Mouse (Mus musculus): ENCODE data around the gene Pdss2. TPM values are rescaled to one million over a fixed set of nuclear protein-coding genes. Genes with fewer than 3 reads are reported as not detected.

Pdss2 gene
- polyA plus RNA-seq, 1 experiment from 2014 or later = 13.9 TPM

- Histone ChIP-seq H3K4me1 (ENCODE audit: control insufficient read depth, insufficient read depth, low read length) (0 out of 2 replicates have a peak, but pooled peaks cover 2% of the 10 kb centered on the region), H3K27ac (ENCODE audit: low read length) (no peak overlapping the region), H3K9me3 (replicated peaks; ENCODE audit: control insufficient read depth, low read length) (no peaks in the 10 kb centered on the region), H3K27me3 (ENCODE audit: control insufficient read depth, insufficient read depth, low read length) (no peaks in the 10 kb centered on the region), H3K4me2 (ENCODE audit: low read depth, low read length) (no peak overlapping the region), H3K9ac (ENCODE audit: low read length) (no peak overlapping the region), H3K4me3 (ENCODE audit: low read length) (no peak overlapping the region), H3K36me3 (ENCODE audit: control insufficient read depth, insufficient read depth) (no peaks in the 10 kb centered on the region)
- no peak for ATAC-seq (replicated peaks; ENCODE audit: extremely low read depth, insufficient read depth, low FRiP score)
- 35% methylated on average over 15 of the region's 15 CpGs for WGBS
Observed at GRCm38 (mm10) chr10:43331931-43332701, 110.8 kb downstream of the Pdss2 start.

- no peaks in the 10 kb centered on the region for H3K36me3 ChIP-seq (ENCODE audit: control insufficient read depth, insufficient read depth)
- no peaks in the 10 kb centered on the region for H3K27me3 ChIP-seq (ENCODE audit: control insufficient read depth, insufficient read depth, low read length)
- no peak for ATAC-seq (replicated peaks; ENCODE audit: extremely low read depth, insufficient read depth, low FRiP score)
- H3K4me2 ChIP-seq (ENCODE audit: low read depth, low read length) = no peak overlapping the region
- H3K27ac ChIP-seq (ENCODE audit: low read length) = no peak overlapping the region
- H3K4me3 ChIP-seq (ENCODE audit: low read length) = no peak overlapping the region
- H3K9ac ChIP-seq (ENCODE audit: low read length) = no peak overlapping the region
- WGBS = 37% methylated on average over 4 of the region's 4 CpGs
- peaks cover 3% of the 10 kb centered on the region; the same call in 1 of the 2 replicates for H3K4me1 ChIP-seq (ENCODE audit: control insufficient read depth, insufficient read depth, low read length)
- no peaks in the 10 kb centered on the region for H3K9me3 ChIP-seq (replicated peaks; ENCODE audit: control insufficient read depth, low read length)
Observed at GRCm38 (mm10) chr10:43335874-43336273, 114.6 kb downstream of the Pdss2 start.

- H3K36me3 ChIP-seq (ENCODE audit: control insufficient read depth, insufficient read depth) = no peaks in the 10 kb centered on the region
- H3K4me1 ChIP-seq (ENCODE audit: control insufficient read depth, insufficient read depth, low read length) = peaks cover 3% of the 10 kb centered on the region; the same call in 1 of the 2 replicates
- WGBS = 88% methylated on average over 2 of the region's 2 CpGs
- ATAC-seq (replicated peaks; ENCODE audit: extremely low read depth, insufficient read depth, low FRiP score) = no peak
- no peaks in the 10 kb centered on the region for H3K27me3 ChIP-seq (ENCODE audit: control insufficient read depth, insufficient read depth, low read length)
- H3K9me3 ChIP-seq (replicated peaks; ENCODE audit: control insufficient read depth, low read length) = no peaks in the 10 kb centered on the region
- H3K4me2 ChIP-seq (ENCODE audit: low read depth, low read length) = no peak overlapping the region
- no peak overlapping the region for H3K9ac ChIP-seq (ENCODE audit: low read length)
- no peak overlapping the region for H3K4me3 ChIP-seq (ENCODE audit: low read length)
- no peak overlapping the region for H3K27ac ChIP-seq (ENCODE audit: low read length)
Observed at GRCm38 (mm10) chr10:43337110-43337509, 115.8 kb downstream of the Pdss2 start.

- WGBS = 70% methylated on average over 10 of the region's 10 CpGs
- no peak for ATAC-seq (replicated peaks; ENCODE audit: extremely low read depth, insufficient read depth, low FRiP score)
Observed at GRCm38 (mm10) chr10:43339811-43340210, 118.5 kb downstream of the Pdss2 start.

GRCm38 (mm10) chr10:43349718-43350117 is 128.4 kb downstream of the Pdss2 start:
- H3K4me2 ChIP-seq (ENCODE audit: low read depth, low read length) = no peak overlapping the region
- no peak overlapping the region for H3K27ac ChIP-seq (ENCODE audit: low read length)
- no peaks in the 10 kb centered on the region for H3K27me3 ChIP-seq (ENCODE audit: control insufficient read depth, insufficient read depth, low read length)
- WGBS = 90% methylated on average over 2 of the region's 2 CpGs
- no peak overlapping the region for H3K4me3 ChIP-seq (ENCODE audit: low read length)
- no peak for ATAC-seq (replicated peaks; ENCODE audit: extremely low read depth, insufficient read depth, low FRiP score)
- no peak overlapping the region for H3K9ac ChIP-seq (ENCODE audit: low read length)
- no peaks in the 10 kb centered on the region for H3K4me1 ChIP-seq (ENCODE audit: control insufficient read depth, insufficient read depth, low read length)
- H3K36me3 ChIP-seq (ENCODE audit: control insufficient read depth, insufficient read depth) = no peaks in the 10 kb centered on the region
- no peaks in the 10 kb centered on the region for H3K9me3 ChIP-seq (replicated peaks; ENCODE audit: control insufficient read depth, low read length)

More at GRCm38 (mm10) chr10:43339811-43340210, 118.5 kb downstream of the Pdss2 start:
- Histone ChIP-seq H3K27ac (ENCODE audit: low read length) (no peak overlapping the region), H3K27me3 (ENCODE audit: control insufficient read depth, insufficient read depth, low read length) (no peaks in the 10 kb centered on the region), H3K9me3 (replicated peaks; ENCODE audit: control insufficient read depth, low read length) (no peaks in the 10 kb centered on the region), H3K9ac (ENCODE audit: low read length) (no peak overlapping the region), H3K4me1 (ENCODE audit: control insufficient read depth, insufficient read depth, low read length) (peaks cover 3% of the 10 kb centered on the region; the same call in 1 of the 2 replicates), H3K4me3 (ENCODE audit: low read length) (no peak overlapping the region), H3K4me2 (ENCODE audit: low read depth, low read length) (no peak overlapping the region), H3K36me3 (ENCODE audit: control insufficient read depth, insufficient read depth) (no peaks in the 10 kb centered on the region)

- Histone ChIP-seq H3K9ac (ENCODE audit: low read length) (no peak overlapping the region), H3K4me3 (ENCODE audit: low read length) (no peak overlapping the region), H3K4me1 (ENCODE audit: control insufficient read depth, insufficient read depth, low read length) (no peaks in the 10 kb centered on the region), H3K27ac (ENCODE audit: low read length) (no peak overlapping the region), H3K27me3 (ENCODE audit: control insufficient read depth, insufficient read depth, low read length) (no peaks in the 10 kb centered on the region), H3K4me2 (ENCODE audit: low read depth, low read length) (no peak overlapping the region), H3K9me3 (replicated peaks; ENCODE audit: control insufficient read depth, low read length) (no peaks in the 10 kb centered on the region), H3K36me3 (ENCODE audit: control insufficient read depth, insufficient read depth) (no peaks in the 10 kb centered on the region)
- WGBS = 65% methylated on average over 4 of the region's 4 CpGs
- ATAC-seq (replicated peaks; ENCODE audit: extremely low read depth, insufficient read depth, low FRiP score) = no peak
Observed at GRCm38 (mm10) chr10:43357884-43358283, 136.6 kb downstream of the Pdss2 start.

GRCm38 (mm10) chr10:43362947-43363346 is 141.7 kb downstream of the Pdss2 start:
- no peaks in the 10 kb centered on the region for H3K9me3 ChIP-seq (replicated peaks; ENCODE audit: control insufficient read depth, low read length)
- no peak overlapping the region for H3K9ac ChIP-seq (ENCODE audit: low read length)
- H3K27me3 ChIP-seq (ENCODE audit: control insufficient read depth, insufficient read depth, low read length) = no peaks in the 10 kb centered on the region
- WGBS = 88% methylated on average over 6 of the region's 6 CpGs
- H3K27ac ChIP-seq (ENCODE audit: low read length) = no peak overlapping the region
- no peak overlapping the region for H3K4me2 ChIP-seq (ENCODE audit: low read depth, low read length)
- H3K36me3 ChIP-seq (ENCODE audit: control insufficient read depth, insufficient read depth) = no peaks in the 10 kb centered on the region
- H3K4me1 ChIP-seq (ENCODE audit: control insufficient read depth, insufficient read depth, low read length) = no peaks in the 10 kb centered on the region
- H3K4me3 ChIP-seq (ENCODE audit: low read length) = no peak overlapping the region
- ATAC-seq (replicated peaks; ENCODE audit: extremely low read depth, insufficient read depth, low FRiP score) = no peak

- no peak overlapping the region for H3K27ac ChIP-seq (ENCODE audit: low read length)
- H3K4me3 ChIP-seq (ENCODE audit: low read length) = no peak overlapping the region
- H3K36me3 ChIP-seq (ENCODE audit: control insufficient read depth, insufficient read depth) = no peaks in the 10 kb centered on the region
- H3K4me2 ChIP-seq (ENCODE audit: low read depth, low read length) = no peak overlapping the region
- no peaks in the 10 kb centered on the region for H3K4me1 ChIP-seq (ENCODE audit: control insufficient read depth, insufficient read depth, low read length)
- H3K9ac ChIP-seq (ENCODE audit: low read length) = no peak overlapping the region
- 91% methylated on average over 5 of the region's 5 CpGs for WGBS
- no peak for ATAC-seq (replicated peaks; ENCODE audit: extremely low read depth, insufficient read depth, low FRiP score)
- no peaks in the 10 kb centered on the region for H3K27me3 ChIP-seq (ENCODE audit: control insufficient read depth, insufficient read depth, low read length)
- H3K9me3 ChIP-seq (replicated peaks; ENCODE audit: control insufficient read depth, low read length) = no peaks in the 10 kb centered on the region
Observed at GRCm38 (mm10) chr10:43363431-43363851, 142.2 kb downstream of the Pdss2 start.

GRCm38 (mm10) chr10:43365909-43366308 is 144.6 kb downstream of the Pdss2 start:
- no peaks in the 10 kb centered on the region for H3K36me3 ChIP-seq (ENCODE audit: control insufficient read depth, insufficient read depth)
- no peak overlapping the region for H3K4me2 ChIP-seq (ENCODE audit: low read depth, low read length)
- ATAC-seq (replicated peaks; ENCODE audit: extremely low read depth, insufficient read depth, low FRiP score) = no peak
- no peak overlapping the region for H3K9ac ChIP-seq (ENCODE audit: low read length)
- no peak overlapping the region for H3K27ac ChIP-seq (ENCODE audit: low read length)
- H3K4me1 ChIP-seq (ENCODE audit: control insufficient read depth, insufficient read depth, low read length) = no peaks in the 10 kb centered on the region
- H3K9me3 ChIP-seq (replicated peaks; ENCODE audit: control insufficient read depth, low read length) = no peaks in the 10 kb centered on the region
- H3K4me3 ChIP-seq (ENCODE audit: low read length) = no peak overlapping the region
- 93% methylated on average over 4 of the region's 4 CpGs for WGBS
- no peaks in the 10 kb centered on the region for H3K27me3 ChIP-seq (ENCODE audit: control insufficient read depth, insufficient read depth, low read length)
